Mouse (Mus musculus) intestine, postnatal 0 days (tissue): ENCODE data around the gene Gpr12. TPM values are rescaled to one million over a fixed set of nuclear protein-coding genes. Genes with fewer than 3 reads are reported as not detected.

Source experiments
- ATAC-seq: fragments of 200-750 bp; cut with Nextera tagmentation; 2 replicates; pipeline ENCODE4 v1.8.0; 2017; ENCODE audit warnings: mild to moderate bottlenecking, moderate TSS enrichment, moderate library complexity
- H3K27ac ChIP-seq: fragments of 300-500 bp; sonication (generic); 2 replicates; pipeline ENCODE4 v1.5.1; 2014; ENCODE audit warnings: mild to moderate bottlenecking, low read depth, low read length, moderate library complexity
- H3K27me3 ChIP-seq: fragments of 300-500 bp; sonication (generic); replicated peaks from 2 replicates; pipeline ENCODE4 v1.6.1; 2014; ENCODE audit warnings: low read length, mixed read lengths; ENCODE audit not compliant: control insufficient read depth, insufficient read depth
- H3K36me3 ChIP-seq: fragments of 300-500 bp; sonication (generic); 2 replicates; pipeline ENCODE4 v1.6.1; 2014; ENCODE audit warnings: mild to moderate bottlenecking, moderate library complexity; ENCODE audit not compliant: control insufficient read depth, insufficient read depth
- H3K4me1 ChIP-seq: fragments of 300-500 bp; sonication (generic); replicated peaks from 2 replicates; pipeline ENCODE4 v1.6.1; 2014; ENCODE audit warnings: antibody characterized with exemption, low read length, mixed read lengths; ENCODE audit not compliant: control insufficient read depth, insufficient read depth
- H3K4me2 ChIP-seq: fragments of 300-500 bp; sonication (generic); replicated peaks from 2 replicates; pipeline ENCODE4 v1.6.1; 2014; ENCODE audit warnings: low read depth, mild to moderate bottlenecking, moderate library complexity
- H3K4me3 ChIP-seq: fragments of 300-500 bp; sonication (generic); 2 replicates; pipeline ENCODE4 v1.5.1; 2014; ENCODE audit warnings: low read depth, low read length
- H3K9ac ChIP-seq: fragments of 300-500 bp; sonication (generic); 2 replicates; pipeline ENCODE4 v1.6.1; 2014; ENCODE audit warnings: mild to moderate bottlenecking, low read depth, low read length
- H3K9me3 ChIP-seq: fragments of 300-500 bp; sonication (generic); 2 replicates; pipeline ENCODE4 v1.6.1; 2016; ENCODE audit warnings: mixed run types; ENCODE audit not compliant: control insufficient read depth
- CTCF ChIP-seq: sonication (generic); IDR thresholded peaks from 2 replicates; pipeline ENCODE4 v1.5.1; 2016; ENCODE audit warnings: low read depth, mild to moderate bottlenecking, control low read depth, antibody characterized with exemption, moderate library complexity
- WGBS: fragments of 180-500 bp; shearing (Covaris S2); extraction: QIAGEN DNeasy Blood & Tissue Kit; methylation state at CpG from one replicate; pipeline ENCODE4 v1.1.7; 2014; 5-methylcytosine and 5-hydroxymethylcytosine counted together
- polyA plus RNA-seq: library from polyadenylated mRNA; unstranded; fragments of >200 nt; fragmentation: Nextera tagmentation; extraction: Ambion mirVana; gene quantifications from 2 replicates; pipeline ENCODE4 v1.2.1, GENCODE M21; 2015

The Gpr12 gene
- polyA plus RNA-seq, 1 experiment from 2014 or later = not detected

DNA sequence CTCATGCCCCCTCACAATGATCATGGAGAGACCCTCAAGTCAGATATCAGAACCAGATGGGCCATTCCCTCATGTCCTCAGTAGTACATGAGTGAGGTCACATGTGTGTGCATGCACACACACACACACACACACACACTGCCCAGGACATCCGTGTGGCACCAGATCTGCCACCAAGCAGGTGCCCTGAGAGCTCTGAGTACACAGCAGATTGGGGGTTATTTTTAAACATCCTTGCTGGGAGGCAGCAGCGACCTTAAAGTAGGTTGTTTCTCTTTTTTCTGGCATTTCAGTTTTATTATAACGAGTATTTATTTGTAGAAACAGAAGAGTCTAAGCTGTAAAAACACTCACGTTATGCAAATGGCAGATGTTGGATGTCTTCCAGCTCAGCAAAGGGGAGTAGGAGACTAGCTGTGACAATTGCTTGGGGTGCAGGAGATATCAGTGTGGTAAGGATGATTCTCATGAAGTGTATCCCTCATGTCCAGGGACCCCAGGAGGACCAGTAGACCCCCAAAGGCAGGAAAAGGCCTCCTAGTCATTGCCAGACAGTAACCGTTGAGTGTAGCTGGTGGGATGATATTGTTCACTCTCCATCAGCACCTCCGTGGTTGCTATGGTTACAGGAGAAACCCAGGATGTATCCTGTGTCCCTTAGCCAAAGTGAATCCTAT, 40.7 kb upstream of the Gpr12 start:
- Histone ChIP-seq H3K9me3 (no peaks in the 10 kb centered on the region), H3K4me1 (no peaks in the 10 kb centered on the region), H3K36me3 (no peaks in the 10 kb centered on the region), H3K4me2 (no peak overlapping the region), H3K27ac (no peak overlapping the region), H3K9ac (no peak overlapping the region), H3K4me3 (no peak overlapping the region), H3K27me3 (no peaks in the 10 kb centered on the region)
- TF ChIP-seq CTCF = no peak
- WGBS = 76% methylated on average over 6 of the region's 6 CpGs
- ATAC-seq = no peak

DNA sequence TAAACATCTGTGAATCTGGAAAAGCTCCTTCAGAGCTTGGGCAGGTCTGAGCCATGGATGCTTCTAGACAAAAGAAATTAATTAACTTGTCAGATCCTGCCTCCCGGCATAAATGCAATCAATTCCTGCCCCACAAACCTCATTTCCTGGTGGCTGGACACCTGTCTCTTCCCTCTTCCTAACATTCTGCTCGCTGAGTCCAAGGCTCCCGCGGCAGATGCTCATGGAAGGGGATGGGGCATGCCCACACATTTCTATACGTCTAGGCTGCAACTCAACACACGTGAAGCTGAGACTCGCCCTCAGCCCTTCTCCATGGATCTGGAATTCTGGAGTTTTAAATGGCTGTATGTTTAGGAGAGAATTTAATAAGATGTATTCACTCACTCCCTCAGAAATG, 26.8 kb upstream of the Gpr12 start:
- H3K4me3 ChIP-seq = no peak overlapping the region
- no peak overlapping the region for H3K4me2 ChIP-seq
- no peak for ATAC-seq
- no peak overlapping the region for H3K27ac ChIP-seq
- H3K9me3 ChIP-seq = no peaks in the 10 kb centered on the region
- no peaks in the 10 kb centered on the region for H3K4me1 ChIP-seq
- no peaks in the 10 kb centered on the region for H3K27me3 ChIP-seq
- 45% methylated on average over 7 of the region's 7 CpGs for WGBS
- TF ChIP-seq CTCF = no peak
- H3K36me3 ChIP-seq = no peaks in the 10 kb centered on the region
- H3K9ac ChIP-seq = no peak overlapping the region

DNA sequence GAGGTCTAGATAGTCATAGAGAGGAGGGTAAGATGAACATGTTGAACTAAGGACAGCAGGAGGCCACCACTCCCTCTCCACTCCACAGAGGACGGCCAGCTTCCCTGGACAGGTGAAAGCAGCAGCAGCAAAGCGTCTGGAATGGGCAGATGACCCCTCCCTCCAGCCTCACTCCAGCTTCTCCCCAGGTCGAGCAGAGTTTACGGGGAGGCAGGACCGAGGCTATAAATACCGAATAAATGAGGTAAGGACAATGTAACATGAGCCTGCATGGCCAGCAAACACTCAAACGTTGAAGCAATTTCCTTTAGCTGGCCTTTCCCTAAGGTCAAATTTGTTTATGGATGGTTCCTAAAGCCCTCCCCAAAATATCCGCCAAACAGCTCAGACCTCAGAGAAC, 26.0 kb upstream of the Gpr12 start:
- ATAC-seq = no peak
- no peak for TF ChIP-seq CTCF
- H3K27ac ChIP-seq = no peak overlapping the region
- H3K4me2 ChIP-seq = no peak overlapping the region
- H3K27me3 ChIP-seq = no peaks in the 10 kb centered on the region
- WGBS = 9% methylated on average over 8 of the region's 8 CpGs
- no peaks in the 10 kb centered on the region for H3K4me1 ChIP-seq
- H3K9me3 ChIP-seq = no peaks in the 10 kb centered on the region
- no peak overlapping the region for H3K4me3 ChIP-seq
- H3K9ac ChIP-seq = no peak overlapping the region
- H3K36me3 ChIP-seq = no peaks in the 10 kb centered on the region

DNA sequence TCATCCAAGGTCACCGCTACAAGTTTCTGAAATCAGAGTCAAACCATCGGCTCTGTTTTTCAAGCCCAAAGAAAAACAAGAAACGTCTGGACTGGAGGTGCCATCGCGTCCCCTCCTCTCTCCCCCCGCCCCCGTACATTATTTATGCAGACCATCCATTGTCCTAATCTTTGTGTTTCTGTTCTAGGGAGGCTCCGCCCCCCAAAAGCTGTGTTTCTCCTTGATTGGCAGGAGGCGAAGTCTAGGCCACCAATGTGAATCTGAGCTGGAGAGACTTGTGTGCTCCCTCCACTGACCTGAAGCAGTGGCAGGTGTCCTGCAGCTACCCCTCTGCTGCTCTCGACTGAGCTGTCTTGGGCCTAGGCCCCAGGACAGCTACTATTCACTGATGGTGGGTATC, 24.6 kb upstream of the Gpr12 start:
- no peaks in the 10 kb centered on the region for H3K27me3 ChIP-seq
- TF ChIP-seq CTCF = no peak
- no peak for ATAC-seq
- H3K9me3 ChIP-seq = no peaks in the 10 kb centered on the region
- no peak overlapping the region for H3K9ac ChIP-seq
- WGBS = 72% methylated on average over 10 of the region's 10 CpGs
- no peak overlapping the region for H3K4me2 ChIP-seq
- no peaks in the 10 kb centered on the region for H3K4me1 ChIP-seq
- no peaks in the 10 kb centered on the region for H3K36me3 ChIP-seq
- no peak overlapping the region for H3K4me3 ChIP-seq
- H3K27ac ChIP-seq = no peak overlapping the region

DNA sequence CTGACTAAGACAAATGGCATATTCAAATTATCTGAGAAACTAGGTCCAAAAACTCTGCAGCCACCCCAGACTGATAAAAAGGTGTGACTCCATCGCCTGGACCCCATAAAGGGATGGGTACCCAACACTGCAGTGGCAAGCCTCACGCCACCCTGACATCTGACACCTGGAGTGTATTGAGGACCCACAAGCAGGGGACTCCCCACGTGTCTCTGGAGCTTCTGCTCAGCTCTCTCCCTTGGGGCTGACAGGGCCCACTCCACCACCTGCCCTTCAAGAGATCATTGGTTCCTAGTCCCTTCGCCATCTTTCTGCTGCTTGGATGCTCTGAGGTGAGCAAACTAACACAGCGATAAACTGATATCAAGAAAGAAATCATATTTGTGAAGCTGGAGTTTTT, 22.8 kb upstream of the Gpr12 start:
- no peak overlapping the region for H3K4me2 ChIP-seq
- no peak overlapping the region for H3K27ac ChIP-seq
- H3K27me3 ChIP-seq = no peaks in the 10 kb centered on the region
- H3K36me3 ChIP-seq = no peaks in the 10 kb centered on the region
- H3K9me3 ChIP-seq = no peaks in the 10 kb centered on the region
- WGBS = 79% methylated on average over 5 of the region's 5 CpGs
- no peaks in the 10 kb centered on the region for H3K4me1 ChIP-seq
- H3K9ac ChIP-seq = no peak overlapping the region
- no peak for TF ChIP-seq CTCF
- no peak overlapping the region for H3K4me3 ChIP-seq
- ATAC-seq = no peak

DNA sequence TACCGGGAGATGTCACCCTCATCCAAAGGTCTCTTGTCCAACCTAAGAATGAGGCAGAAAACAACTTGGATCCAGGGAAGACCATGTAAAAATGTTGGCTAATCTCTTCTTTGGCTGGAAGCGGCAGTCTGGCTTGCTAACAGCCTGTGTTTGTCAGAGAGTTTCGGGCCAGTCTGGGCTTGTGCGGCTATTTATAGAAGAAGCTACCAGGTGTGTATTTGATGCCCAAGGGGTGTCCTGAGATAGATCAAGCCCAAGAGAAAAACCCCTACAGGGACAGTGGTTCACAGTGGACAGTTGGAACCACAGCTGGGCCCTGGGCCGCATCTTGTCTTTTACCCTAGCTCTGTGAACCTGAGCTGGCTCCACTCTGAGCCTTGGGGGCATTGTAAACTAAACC, 21.9 kb upstream of the Gpr12 start:
- 90% methylated on average over 5 of the region's 5 CpGs for WGBS
- Histone ChIP-seq H3K4me2 (no peak overlapping the region), H3K4me3 (no peak overlapping the region), H3K4me1 (no peaks in the 10 kb centered on the region), H3K9ac (no peak overlapping the region), H3K27ac (no peak overlapping the region), H3K9me3 (no peaks in the 10 kb centered on the region), H3K36me3 (no peaks in the 10 kb centered on the region), H3K27me3 (no peaks in the 10 kb centered on the region)
- TF ChIP-seq CTCF = no peak
- no peak for ATAC-seq

DNA sequence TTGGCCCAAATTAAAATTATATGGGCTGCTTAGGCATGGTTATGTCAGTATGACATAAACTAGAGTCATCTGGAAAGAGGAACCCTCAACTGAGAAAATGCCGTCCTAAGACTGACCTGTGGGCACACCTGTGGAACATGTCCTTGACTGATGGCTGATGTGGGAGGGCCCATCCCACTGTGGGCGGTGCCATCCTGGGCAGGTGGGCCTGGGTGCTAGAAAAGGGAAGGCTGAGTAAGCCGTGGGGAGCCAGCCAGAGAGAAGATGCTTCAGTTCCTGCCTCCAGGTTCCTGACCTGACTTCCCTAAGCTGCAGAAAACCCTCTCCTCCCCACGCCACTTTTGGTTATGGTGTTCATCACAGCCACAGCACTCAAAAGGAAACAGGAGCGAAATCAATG, 21.2 kb upstream of the Gpr12 start:
- Histone ChIP-seq H3K4me2 (no peak overlapping the region), H3K4me3 (no peak overlapping the region), H3K9me3 (no peaks in the 10 kb centered on the region), H3K27me3 (no peaks in the 10 kb centered on the region), H3K27ac (no peak overlapping the region), H3K36me3 (no peaks in the 10 kb centered on the region), H3K9ac (no peak overlapping the region), H3K4me1 (no peaks in the 10 kb centered on the region)
- no peak for TF ChIP-seq CTCF
- no peak for ATAC-seq
- WGBS = 69% methylated on average over 5 of the region's 5 CpGs
